Mouse (Mus musculus) layer of hippocampus, postnatal 10 days (tissue): ENCODE data around the gene Ddx54. TPM values are rescaled to one million over a fixed set of nuclear protein-coding genes. Genes with fewer than 3 reads are reported as not detected.

Experiments
- DNase-seq, 2 experiments: peaks; one replicate each; pipeline ENCODE4 v3.0.0; 2021; ENCODE audit warnings: low spot score in 2 of 2
- total RNA-seq, 2 experiments: library from RNA; stranded (reverse); gene quantifications; 2 replicates each; pipeline ENCODE4 v1.2.3; 2021

Ddx54 gene
- total RNA-seq, 2 experiments from 2014 or later, result 45.0 to 45.1 TPM

DNA sequence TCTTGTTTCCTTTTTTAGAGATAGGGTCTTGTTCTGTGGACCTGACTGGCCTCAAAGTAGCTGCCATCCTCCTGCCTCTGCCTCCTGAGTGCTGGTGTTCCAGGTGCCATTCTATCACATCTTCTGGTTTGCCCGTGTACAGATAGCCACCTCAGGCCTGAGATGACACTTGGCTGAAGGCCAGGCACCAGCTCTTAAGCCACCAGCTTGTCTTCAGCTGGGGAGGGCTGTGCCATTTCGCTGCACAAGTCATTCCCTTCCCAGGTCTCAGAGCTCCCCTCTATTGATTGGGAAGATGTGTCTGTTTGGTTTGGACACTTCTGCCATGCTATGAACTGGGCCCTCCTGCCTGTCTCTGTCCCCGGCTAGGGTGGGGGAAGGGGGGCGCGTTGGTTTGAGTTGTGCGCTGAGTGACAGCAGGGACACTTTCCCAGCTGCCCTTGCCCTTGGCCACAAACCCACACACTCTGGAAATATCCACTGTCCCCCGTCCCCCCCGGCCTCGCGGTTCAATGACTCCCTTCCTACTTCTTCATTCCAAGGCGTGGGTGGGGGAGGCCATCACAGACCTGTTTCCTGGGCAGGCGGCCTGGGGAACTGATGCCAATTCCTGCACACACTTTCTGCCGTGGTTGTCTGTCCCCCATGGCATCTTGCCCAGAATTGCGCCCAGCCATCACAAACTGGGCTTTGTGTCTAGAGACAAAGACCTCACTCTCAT is 31.0 kb downstream of the Ddx54 start:
- DNase-seq, result peak in 1 of 2 experiments; percentile 46

DNA sequence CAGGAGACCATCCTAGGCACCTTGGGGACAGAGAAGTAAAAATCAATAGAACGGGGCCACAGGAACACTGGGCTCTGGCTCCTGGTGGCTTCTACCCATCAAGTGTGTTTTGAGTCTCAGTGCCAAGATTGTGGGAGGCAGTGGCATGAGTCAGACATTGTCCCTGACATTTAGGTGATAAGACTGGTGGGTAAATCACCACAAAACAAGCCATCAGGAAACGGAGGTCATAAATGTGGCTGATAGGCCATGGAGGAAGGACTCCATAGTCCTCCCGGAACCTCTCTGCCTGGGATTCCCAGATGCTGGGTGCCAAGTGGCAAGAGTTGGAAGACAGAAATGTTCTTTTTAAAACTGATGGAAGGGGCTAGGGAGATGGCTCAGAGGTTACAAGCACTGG is 31.7 kb downstream of the Ddx54 start:
- no peak for DNase-seq

DNA sequence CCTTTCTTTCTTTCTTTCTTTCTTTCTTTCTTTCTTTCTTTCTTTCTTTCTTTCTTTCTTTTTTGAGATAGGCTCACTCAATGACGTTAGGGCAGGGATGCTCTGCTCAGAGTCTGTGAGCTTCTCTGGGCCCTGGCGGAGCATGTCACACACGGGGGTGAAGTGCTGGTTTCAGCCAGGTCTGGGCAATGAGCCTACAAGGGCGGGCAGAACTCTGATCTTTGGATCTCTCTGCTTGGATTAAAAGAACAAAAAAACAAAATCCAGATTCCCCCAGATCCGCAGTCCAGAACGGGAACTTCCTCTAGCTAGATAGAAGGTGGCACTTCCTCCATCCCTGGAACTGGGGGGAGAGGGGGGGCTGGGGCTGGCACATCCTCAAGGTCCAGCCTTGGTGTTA is 33.3 kb downstream of the Ddx54 start:
- peak in 1 of 2 experiments; percentile 41 for DNase-seq

DNA sequence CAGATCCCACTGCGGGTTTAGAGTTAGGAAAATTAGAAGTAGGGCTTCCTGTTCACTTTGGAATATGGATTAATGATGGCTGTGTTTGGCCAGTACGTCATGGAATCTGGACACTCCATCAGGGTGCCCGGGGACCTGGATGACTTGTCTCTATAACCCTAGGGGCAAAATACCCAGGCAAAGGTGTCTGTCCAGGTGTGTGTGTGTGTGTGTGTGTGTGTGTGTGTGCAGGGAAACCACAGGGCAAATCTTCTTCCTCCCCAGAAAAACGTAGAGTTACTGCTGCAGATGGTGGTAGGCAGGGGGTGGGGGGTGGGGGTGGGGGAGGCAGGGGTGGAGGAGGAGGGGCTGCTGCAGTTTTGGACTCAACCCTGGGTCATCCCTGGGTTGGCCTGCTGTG is 34.8 kb downstream of the Ddx54 start:
- no peak for DNase-seq

DNA sequence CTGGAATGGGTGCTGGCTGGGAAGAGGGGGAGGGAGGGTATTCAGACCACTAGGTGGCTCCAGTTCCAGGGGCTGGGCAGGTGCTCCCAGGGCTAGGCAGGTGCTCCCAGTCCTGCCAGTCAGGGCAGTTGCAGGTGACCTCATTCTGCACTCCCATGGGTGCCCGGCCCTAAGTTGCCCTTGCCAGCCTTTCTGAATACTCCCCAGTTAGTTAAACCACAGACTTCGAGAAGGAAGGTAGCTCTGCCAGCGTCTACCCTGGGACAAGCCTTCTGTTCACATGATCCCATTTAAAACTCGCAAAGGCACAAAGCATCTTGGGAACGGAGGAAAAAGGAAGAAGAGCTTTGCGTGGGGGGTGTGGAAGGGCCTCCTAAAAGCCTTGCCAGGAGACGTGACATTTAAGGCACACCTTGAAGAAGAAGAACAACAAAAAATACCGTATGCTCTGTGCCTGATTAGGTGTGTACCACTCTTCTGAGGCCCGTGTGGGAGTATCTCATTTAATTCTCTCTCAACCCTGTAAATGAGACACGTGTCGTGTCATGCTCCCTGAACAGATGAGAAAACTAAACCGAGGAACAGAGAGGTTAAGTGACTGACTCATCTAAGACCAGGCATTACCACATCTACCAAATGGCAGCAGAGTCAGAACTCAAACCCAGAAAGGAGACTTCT is 35.4 kb downstream of the Ddx54 start:
- DNase-seq, result peak in 1 of 2 experiments; percentile 23

DNA sequence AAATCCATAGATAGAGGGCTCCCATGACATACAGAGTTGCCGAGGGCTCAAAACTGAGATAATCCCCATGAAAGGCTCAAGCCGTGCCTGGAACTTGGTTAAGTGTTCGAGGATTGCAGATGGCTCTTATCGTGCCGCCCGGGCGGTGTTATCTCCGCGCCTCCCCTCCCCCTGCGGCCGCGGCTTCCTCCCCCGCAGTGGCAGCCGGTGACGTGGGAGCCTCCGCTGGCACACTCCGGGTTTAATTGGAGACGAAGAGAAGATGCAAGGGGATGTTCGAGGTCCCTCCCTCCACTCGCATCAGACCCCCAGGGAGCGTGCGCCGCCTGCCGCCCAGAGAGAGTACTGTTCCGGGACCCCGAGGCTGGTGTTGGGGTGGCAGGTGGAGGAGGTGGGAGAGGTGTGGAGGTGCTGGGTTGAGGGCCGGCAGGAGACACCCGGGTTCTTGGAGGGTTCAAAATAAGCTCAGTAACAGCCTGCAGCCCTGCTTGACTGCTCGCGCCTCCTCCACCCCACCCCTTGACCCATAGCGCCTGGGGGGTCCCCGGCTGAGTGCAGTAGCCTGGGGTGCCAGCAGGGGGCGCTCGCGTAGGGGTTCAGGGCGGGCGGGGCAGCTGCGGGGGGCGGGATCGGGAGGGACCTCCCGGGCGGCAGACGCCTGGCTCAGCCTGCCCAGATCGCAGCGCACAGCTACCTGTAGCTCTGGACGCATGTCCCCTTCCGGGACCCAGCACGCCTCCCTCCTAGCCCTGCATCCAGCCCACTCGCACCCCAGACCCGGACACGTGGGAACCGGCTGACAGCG is 36.2 kb downstream of the Ddx54 start, which contains the start of gene Rasal1:
Gene Rasal1, plus strand, starts transcription at position 244 of the 805 bp plus-strand sequence.
- DNase-seq, result peak; percentile 80 to 86

DNA sequence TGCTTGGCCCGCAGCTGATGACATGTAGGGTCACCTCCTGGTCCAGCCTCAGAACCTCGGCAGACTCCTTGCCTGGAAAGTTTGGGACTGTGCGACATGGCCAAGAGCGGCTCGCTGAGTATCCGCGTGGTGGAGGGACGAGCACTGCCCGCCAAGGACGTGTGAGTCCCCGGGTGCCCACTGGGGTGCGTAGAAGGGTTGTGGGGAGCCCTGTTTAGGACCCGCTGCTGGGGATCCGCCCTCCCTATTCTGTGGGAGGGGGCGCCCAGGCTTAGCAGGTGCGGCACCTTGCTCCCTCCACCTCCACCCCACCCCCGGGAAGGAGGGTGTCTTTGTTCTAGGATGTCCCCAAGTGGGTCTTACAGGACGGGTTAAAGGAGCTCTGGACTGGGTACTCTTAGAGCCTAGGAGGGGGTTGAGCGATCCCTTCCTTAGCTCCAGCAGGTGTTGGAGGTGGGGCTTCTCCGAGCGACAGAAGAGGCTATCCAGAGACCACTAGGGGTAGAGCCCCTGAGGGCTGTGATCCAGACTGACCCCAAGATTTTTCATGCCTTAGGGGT is 36.9 kb downstream of the Ddx54 start:
- peak; percentile 62 to 64 for DNase-seq

DNA sequence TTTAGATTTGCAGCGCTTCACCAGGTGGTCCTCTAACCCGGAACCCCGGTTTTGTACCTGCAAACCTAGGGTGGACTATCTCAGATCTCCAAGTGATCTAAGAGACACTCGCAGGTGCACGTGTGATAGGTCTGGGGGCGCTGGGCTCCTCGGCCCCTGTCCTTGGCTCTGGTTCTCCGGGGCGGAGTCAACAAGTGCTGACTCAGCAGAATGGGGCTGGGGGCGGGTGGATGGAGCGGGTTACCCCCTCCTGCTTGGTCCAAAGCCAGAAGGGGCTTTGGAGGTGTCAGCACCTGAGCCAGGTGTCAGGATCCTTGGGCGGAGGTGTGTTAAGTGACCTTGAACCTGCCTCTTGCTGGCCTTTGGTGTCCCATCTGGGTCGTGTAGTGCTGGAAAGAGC is 37.4 kb downstream of the Ddx54 start:
- DNase-seq, result peak in 1 of 2 experiments; percentile 30

DNA sequence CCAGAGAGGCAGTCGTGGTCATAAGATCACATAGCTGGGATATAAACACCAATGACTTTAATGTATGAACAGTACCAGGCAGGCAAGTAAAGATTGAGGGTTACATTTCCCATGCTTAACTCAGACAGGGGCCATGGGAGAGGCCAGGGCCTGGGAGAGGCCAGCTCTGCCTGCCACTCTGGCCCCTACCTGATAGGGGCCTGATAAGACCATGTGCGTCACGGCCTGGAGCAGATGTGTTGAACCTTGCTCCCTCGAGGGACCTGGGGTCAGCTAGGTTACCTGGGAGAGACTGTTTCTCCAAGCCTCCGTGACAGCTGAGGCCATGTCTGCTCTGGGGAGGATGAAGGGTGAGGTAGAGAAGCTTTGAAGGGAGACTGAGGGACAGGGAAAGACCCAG is 38.7 kb downstream of the Ddx54 start:
- DNase-seq, result no peak

DNA sequence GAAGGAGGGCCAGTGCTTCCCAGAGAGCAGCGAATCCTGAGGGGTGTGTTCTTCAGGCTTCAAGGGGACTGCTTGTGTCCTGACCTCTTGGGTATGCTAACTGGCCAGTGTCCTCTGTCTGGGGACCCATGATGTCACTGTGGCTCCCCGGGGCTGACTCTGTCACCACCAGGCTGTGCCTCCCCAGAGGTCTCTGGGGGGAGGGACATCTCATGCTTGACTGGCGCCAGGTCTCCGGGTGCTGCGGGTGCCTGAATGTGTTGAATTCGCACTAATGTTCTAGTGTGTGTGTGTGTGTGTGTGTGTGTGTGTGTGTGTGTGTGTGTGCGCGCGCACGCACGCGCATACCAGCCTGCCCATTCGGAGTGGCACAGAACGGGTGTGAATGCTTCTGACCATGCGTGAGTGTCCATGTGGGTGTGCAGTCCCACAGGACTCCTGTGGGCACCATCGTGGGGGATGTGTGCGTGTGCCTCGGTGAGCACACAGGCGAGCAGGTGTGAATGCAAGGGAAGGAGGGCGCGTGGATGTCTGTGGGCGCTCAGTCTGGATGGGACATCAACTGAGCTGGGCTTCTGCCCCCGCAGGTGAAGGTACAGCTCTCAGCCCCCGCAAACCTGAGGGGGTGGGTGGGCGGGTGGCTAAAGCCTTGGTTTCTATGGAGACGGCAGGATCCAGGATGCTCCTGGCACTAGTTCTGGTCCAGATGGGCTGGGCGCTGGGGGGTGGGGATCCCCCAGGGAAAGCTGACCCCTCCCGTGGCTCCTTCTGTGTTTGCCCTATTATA is 40.6 kb downstream of the Ddx54 start:
- DNase-seq, result no peak

DNA sequence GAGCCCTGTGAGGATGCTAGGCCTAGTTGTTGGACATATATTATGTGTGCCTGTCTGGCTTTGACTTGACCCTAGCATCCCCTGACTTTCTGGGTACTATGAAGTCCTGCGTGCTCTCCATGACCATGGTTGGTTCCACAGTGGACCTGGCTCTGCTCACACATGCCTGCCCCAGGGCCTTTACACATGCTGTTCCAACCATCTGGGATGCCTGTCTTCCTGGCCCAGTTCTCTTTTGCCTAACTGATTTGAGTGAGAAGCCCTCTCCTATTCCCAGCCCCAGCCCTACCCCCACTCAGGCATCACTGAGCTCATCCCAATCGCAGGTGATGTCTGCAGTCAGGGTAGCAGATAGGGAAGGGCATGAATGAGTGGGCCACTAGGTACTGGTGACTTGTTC is 41.3 kb downstream of the Ddx54 start:
- DNase-seq, result no peak

DNA sequence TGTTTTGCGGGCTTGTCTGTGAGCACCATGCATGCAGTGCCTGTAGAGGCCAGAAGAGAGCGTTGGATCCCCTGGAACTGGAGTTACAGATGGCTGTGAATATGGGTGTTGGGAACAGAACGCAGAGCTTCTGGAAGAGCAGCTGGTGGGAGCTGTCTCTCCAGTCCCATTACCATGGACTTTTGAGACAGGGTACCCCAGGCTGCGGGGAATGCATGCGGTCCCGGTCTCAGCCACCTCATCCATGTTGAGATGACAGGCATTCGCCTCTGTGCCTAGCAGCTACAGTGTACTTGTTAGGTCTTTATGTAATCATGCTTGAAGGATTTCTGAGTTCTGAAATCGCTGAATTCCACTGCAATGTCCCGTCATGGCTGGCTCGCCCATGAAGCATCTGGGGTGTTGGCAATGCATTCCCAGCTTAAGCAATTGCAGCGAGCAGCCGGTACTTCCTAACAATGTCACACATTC is 43.8 kb downstream of the Ddx54 start:
- DNase-seq, result peak; percentile 61 to 69

DNA sequence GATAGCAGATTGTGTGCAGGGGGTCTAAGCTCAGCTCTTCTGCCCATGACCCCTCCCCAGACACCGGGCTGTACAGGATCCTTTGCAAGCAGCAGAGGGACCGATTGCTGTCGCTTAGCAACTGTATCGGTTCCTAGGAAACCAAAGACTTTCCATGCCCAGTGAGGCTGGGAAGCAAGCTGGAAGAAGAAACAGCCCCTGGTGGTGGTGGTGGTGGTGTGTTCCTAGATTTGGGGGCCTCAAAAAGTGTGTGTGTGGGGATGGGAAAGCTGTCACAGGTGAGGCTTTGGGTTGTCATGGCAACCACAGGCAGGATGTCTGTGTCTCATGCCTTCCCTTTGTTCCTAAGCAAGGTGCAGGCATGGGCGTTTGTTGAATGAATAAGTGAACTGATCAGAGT is 48.3 kb downstream of the Ddx54 start:
- peak; percentile 62 to 64 for DNase-seq

DNA sequence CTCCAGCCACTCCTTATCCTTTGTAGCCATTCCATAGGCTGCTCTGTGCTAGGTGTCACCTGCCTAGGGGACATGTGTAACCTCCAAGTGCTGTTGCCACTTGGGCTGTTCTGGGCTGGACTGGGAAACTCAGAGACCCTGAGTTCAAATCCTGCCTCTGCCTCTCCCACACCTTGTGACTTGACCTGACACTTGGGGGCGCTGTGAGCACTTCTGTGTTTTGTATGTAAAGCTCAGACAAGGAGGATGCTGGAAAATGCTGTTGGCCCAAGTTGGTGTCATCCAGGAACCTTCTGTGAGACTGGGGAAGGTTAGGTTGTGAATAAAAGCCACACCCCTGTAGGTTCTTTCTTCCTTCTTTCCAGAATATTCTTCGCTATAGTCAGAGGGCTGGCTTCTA is 52.3 kb downstream of the Ddx54 start:
- no peak for DNase-seq

DNA sequence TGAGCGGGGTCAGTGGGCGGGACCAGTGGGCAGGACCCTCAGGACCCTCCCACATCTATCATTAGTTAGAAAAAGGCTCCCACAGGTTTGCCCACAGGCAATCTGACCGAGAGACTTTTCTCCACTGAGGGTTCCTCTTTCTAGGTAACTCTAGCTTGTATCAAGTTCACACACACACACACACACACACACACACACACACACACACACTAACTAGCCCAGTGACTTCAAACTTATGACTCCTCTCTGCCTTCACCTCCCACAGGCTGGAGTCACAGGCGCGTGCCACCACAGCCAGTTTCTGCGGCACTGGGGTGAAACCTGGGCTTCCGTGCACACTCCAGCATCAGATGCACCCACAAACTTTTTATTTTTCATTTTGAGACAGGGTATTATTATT is 56.2 kb downstream of the Ddx54 start:
- DNase-seq, result no peak

DNA sequence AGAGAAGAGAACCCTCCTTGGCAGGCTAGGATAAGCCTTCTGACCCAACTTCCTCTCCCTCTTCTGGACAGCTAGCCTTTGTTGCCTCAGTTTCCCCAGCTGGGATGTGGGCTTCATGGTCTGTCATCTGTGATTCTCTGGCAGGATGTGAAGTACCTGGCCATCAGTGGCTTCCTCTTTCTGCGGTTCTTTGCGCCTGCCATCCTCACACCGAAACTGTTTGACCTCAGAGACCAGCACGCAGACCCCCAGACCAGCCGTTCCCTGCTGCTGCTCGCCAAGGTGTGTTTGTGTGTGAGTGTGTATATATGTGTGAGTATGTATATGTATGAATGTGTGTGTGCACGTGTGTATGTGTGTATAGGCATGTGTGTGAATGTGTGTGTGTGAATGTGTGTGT is 57.6 kb downstream of the Ddx54 start:
- no peak for DNase-seq

DNA sequence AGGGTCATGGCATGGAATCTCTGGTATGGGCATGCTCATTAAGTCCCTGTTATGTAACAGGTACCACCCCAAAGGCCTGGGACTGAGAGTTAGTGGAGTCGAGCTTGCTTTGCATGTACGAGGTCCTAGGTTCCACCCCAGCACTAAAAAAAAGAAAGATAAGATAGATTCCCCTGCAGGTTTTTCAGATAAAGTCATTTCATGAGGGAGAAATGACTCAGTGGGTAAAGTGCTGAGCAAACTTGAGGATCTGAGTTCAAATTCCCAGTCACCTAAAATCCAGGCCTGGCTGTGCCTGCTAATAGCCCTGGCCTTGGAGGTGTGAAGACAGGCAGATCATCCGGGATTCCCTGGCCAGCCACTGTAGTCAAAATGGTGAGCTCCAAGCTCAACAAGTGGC is 59.3 kb downstream of the Ddx54 start:
- no peak for DNase-seq

DNA sequence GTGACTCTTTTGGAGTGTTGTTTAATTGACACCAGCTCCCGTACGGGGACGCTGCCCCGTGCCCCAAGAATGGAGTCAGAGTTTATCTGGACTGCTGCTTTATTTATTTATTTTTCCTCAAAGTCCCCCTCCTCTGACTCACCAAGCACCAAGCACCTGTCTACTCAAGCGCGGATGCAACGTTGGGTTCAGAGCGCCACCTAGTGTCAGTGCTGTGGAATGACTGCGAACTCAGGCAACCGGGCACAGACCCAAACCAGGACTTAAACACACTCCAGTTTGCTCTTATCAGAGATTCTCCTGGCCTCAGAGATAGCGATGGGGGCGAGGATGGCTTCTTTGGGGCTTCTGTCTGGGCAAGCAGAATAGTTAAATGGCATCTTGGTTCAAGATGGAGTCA is 61.1 kb downstream of the Ddx54 start:
- DNase-seq, result peak; percentile 87

DNA sequence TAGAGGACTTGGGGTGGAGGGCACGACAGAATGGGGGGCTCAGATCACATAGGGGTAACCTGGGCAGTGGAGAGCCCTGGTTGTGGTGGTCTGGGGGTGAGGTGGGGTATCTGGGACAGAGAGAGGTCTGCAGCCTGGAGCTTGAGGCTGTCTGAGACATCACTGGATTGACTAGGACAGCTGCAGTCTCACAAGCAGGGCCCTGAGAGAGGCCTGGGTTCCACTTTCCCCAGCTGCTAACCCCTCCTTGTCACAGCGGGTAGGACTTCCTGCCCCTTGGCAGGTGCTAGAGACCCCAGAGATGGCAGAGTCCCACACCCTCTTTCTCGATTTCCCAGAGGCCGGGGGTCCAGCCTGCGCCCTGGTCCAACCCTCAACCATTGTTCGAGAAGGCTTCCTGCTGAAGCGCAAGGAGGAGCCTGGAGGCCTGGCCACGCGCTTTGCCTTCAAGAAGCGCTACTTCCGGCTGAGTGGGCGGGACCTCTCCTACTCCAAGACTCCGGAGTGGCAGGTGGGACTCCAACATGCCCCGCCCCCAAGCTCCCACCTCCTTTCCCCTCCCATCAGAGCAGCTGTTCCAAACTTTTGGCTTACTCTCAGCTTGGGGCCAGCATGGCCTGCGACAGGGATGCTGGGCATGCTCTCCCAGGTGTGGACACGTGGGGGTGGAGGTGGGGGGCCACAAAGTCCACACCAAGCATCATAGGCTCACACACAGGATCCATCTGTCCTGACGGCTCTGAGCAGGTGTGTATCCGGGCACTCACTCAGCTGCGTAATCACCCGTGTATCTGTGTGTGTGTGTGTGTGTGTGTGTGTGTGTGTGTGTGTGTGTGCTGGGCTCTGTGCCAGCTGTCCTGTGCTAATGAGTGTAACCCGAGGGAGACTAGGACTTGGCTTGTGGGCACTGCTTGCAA is 61.9 kb downstream of the Ddx54 start:
- no peak for DNase-seq

DNA sequence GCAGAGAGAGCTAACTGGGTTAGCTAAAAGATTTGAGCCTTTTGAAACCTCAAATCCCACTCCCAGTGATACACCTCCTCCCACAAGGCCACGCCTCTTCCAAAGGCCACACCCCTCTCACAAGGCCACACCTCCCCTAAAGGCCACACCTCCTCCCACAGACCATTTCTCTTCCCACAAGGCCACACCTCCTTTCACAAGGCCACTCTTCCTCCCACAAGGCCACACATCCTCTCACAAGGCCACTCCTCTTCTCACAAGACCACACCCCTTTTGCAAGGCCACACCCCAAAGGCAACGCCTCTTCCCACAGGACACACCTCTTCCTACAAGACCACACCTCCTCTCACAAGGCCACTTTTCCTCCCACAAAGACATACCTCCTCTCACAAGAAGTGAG is 65.0 kb downstream of the Ddx54 start:
- no peak for DNase-seq
